Mouse (Mus musculus) CD4-positive helper T cell, adult 2 months (primary cell): ENCODE measurements around the gene Atp6v1c2.

Source experiments
- DNase-seq: peaks from one replicate; pipeline ENCODE4 v3.0.0-alpha.2; 2012; ENCODE audit warnings: low read depth, missing footprints, low spot score

The Atp6v1c2 gene

DNA sequence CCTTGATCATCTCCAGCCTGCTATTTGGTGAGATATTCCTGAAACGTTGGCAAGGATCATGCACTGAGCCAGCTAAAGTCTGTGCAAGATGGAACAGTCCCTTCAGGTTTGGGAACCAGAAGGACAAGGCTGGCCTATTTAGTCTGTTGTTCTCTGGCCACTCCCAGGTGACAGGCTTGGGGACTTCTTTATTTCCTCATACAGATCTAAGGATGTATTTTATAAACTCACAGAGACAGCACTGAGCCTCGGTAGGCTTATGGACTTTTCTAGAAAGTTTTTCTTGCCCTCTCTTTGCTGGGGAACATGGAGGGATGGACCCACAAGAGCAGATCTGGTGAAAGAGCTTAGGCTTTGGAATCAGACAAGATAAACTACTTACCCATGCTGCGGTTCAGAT, at the start of gene Atp6v1c2:
Gene Atp6v1c2, minus strand, starts transcription at position 101 of the 400 bp plus-strand sequence.
- no peak for DNase-seq

DNA sequence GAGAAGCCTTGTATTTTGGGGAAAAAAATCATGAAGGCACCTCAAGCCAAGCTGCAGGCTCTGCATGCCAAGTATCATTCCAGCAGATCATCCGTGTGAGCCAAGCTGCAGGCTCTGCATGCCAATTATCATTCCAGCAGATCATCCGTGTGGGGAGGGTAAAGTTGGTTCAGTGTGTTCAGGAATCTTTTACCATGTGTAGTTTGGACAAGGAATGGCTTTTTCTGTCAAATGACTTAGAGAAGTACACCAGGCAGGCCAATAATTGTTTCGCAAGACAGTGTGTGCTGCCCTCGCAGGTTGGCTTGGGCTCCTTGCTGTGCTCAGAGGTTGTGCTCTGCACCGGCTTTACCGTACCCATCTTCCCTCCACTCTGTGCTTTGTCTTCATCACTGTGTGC, 47.4 kb upstream of the Atp6v1c2 start:
- no peak for DNase-seq

DNA sequence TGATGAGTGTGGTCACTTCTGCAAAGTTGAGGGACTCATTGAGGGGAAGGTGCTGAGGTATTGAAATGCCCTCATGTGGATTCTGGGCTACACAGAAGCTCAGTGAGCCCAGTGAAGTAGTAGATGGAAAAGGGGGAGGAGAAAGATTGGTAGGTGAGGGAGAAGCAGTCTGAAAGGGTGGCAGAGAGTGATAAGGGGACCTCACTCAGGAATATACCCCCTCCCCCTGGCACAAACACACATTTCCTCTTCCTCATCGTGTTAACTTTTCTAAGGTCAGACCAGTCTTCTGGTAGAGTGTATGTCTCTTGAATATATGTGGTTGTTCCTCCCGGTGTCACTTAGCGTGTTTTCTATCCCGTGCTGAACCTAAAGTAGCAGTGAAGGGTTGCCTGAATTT, 46.1 kb upstream of the Atp6v1c2 start:
- no peak for DNase-seq

DNA sequence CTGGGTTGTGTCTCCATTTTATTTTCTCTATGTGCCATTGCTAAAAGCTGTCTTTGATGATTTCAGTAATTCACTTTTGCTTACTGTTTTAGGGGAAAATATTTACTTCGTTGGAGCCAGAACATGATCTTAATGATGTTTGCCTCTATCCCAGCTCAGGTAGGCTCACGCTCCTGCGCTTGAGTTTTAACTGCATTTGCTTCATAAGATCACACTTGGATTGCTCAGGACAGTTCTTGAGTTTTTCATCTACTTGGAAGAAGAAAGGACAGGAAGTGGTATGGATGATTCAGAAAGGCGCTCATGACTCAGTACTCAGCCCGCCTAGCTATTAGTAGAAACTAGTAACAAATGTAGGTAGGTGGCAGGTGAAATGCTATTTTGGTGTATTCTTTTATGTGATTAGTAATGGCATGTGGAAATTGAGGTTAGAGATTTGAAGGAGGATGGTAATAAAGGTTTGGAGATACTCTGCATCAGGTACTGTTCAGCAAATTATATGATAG, 44.4 kb upstream of the Atp6v1c2 start:
- peak; percentile 74 for DNase-seq

DNA sequence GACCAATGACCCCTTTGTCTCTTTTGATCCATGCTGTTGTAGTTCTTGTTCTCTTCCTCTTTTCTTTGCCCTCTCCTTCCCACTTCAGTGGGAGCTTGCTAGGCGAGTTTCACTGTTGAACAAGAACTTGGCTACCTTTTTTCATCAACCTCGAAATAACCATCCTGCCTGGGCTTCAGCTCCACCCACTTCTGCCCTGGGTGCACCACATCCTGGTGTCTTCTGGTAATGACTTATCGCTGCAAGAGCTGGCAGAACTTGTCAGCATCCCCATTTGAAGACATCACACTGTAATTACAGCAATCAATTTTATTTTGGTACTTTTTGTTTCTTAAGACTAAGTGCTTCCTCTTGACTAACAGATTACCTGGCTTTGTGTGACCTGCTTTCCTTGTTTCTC, 43.5 kb upstream of the Atp6v1c2 start:
- DNase-seq, result peak; percentile 79

DNA sequence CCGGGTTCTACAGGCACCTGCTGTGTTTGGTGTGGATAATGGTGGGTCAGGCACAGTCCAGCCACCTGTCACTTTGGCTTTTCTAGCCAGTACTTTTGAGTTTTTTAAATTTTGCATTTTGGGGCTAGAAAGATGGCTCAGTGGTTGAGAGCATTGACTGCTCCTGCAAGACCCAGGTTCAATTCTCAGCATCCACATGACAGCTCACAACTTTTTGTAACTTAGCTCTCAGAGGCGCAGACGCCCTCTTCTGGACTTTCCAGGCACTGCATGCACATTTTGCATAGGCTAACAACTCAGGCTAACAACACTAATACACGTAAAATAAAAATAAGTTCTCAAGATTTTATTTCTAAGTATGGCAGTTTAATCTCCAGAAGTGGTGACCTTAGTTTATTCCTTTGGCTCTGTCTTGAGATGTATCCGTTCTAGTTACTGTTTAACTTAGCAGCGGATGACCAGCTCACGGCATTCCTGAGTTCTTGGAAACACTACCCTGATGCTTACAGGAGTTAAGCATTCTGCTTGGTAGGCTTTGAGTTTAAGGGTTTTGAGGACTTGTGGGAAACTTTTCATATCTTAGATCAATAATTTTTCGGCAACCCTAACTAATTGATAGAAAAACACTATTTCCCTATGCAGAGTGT, 42.6 kb upstream of the Atp6v1c2 start:
- peak; percentile 38 for DNase-seq

DNA sequence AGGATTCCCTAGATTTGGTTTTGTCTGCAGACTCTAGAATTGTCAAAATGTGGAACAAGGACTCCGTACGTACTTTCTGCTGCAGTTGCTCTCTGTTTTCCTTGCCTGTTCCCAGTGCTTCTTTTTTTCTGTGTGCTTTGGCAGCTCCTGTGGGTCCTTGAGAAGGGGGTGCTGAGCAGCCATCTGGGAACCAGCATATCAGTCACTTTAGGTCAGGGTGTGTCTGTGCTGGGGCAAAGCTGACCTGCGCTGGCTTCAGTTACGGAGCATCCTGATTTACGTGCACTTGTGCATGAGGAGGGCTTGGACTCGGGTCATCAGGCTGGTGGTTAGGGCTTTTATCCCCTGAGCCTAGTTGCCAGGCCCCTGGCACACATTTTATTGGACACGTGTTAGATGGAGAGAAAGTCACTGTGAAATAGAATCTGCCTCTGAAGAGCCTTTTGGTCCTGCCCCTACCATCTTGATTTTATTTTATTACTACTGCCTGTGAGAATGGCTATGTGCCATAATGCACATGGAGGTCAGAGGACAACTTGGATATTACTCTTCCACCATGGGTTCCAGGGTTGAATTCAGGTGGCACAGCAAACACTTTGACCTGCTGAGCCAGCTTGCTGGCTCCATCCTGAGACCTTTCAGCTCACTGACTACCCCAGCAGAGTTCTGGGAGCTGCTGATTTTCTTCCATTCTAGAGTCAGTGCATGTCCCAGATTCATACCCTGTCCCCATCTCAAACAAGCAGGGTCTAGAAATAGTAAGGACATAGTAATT, 40.6 kb upstream of the Atp6v1c2 start:
- no peak for DNase-seq

DNA sequence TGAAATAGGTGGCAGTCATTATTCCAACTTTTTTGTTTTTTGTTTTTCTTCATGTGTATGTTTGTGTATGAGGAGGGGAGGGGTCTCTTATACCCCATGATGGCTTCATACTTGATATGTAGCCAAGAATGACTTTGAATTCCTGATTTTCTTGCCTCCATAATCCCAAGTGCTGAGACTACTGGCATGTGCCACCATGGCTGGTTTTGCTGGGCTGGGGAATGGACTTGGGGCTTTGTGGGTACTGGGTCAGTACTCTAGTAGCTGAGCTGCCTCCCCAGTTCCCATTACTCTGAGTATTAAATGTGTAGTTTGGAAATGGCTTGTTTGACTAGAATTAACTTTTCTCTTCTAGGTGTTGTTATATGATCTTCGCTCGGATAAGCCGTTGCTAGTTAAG, 40.0 kb upstream of the Atp6v1c2 start:
- no peak for DNase-seq

DNA sequence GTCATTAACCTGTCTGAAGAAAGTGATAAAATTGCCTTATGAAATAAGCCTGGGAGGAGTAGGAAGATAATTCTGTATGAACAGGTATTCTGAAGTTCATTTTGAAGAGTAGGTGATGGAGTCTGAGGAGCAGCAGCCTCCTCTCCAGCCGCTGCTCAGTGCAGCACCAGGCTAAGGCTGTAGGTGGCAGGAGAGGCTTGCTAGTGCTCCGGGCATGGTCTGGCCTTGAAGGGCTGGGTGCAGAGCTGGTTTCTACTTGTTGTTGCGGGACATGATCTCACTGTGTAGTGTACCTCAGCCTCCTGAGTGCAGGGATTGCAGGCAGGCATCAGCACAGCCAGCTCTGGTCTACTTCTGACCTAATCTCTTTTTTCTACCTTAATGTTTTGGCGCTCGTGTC, 37.8 kb upstream of the Atp6v1c2 start:
- DNase-seq, result peak; percentile 66

DNA sequence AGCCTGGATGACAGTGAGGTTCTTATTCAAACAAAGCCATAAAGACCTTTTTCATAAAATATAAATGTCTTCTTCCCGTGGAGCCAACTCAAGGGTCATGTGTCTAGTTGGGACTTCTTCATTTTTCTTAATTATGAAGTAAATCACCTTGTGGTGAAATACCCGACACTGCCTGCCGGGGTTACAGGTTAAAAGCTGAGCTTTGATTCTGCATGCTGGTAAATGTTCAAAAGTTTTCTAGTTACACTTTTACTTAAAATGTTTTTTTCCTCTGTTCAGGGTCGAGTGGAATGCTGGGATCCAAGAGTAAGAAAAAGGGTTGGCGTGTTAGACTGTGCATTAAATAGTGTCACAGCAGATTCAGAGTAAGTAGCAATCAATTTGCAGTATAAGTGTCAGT, 33.2 kb upstream of the Atp6v1c2 start:
- no peak for DNase-seq

DNA sequence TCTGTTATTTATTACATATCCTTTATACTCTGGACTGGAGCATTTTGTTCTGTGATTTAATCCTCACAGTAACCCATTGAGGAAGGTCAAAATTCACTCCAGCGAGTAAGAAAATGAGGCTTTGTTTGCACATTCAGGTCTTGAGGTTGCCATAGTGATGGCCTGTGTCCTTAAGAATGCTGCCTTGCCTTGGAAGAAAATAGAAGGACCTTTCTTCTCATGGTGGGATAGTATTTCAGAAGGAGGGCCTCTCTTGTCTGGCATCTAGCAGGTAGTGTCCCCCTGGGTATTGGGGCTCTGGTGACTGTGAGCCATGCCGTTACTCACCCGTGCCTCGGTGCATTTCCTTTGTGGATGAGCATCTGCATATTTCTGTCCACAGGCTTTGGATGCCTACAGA, 31.5 kb upstream of the Atp6v1c2 start:
- DNase-seq, result no peak

DNA sequence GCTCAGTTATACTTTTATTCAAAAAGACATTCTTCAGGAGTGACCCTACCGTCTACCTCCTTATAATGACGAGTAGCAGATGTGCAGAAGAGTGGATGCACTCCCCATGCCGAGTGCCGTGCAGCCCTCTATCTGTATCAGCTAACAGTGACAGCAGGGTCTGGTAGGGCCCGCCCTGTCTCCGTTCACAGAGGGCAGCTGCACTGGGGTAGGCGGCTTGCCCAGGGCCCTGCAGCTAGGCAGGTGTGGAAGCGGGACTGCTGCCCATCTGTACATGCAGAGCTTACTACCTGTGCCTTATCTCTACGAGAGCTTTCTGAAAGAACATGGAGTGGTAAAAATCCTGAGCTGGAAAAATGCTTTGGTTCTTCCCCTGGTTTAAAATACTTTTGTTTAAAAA, 30.9 kb upstream of the Atp6v1c2 start:
- DNase-seq, result no peak

DNA sequence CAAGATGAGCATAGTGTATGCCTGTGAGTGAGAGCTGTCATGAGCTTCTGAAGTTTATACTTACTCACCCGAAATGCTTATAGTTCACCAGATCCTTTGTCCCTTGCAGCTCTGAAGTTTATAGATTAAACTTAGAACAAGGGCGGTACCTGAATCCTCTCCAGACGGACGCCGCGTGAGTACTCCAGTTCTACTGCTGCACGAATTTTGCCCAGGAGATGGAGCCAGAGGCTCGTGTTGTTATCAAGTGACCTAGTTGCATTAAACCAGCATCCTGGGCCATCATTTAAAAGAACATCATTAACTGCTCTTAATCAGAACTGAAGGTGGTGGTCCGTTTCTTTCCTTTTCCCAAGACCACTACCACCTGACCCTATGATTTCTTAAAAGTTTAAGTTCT, 29.8 kb upstream of the Atp6v1c2 start:
- no peak for DNase-seq

DNA sequence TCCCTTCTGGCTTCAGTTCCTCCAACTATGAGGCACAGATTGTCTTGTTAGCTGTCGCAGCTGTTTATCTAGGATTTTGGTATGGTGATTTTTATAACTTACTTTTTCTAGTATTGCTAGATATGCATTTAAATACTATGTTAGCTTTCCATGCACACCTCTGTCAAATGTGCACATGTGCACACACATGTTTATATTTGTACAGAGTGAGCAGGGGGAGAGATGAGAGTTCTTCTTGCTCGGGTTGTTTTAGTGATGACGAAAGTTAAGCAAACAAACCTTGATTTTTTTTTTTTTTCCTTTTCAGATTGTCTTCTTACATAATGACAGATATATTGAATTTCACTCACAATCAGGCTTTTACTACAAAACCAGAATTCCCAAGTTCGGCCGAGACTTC, 28.6 kb upstream of the Atp6v1c2 start:
- no peak for DNase-seq

DNA sequence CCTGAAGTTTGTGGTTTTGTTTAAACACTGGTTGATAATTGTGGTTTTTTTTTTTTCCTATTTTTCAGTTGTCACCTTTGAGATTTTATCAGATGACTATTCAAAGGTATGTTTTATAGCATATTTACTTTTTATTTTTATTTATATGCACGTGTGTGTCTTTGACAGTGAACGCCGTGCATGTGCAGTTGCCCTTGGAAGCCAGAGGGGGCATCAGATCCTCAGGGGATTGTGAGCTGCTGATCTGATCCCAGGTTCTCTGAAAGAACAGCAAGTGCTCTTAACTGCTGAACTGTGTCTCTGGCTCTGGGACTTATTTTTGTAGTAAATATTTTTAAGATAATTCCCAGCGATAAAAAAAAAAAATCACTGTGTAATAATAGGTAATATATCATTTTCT, 27.7 kb upstream of the Atp6v1c2 start:
- no peak for DNase-seq

DNA sequence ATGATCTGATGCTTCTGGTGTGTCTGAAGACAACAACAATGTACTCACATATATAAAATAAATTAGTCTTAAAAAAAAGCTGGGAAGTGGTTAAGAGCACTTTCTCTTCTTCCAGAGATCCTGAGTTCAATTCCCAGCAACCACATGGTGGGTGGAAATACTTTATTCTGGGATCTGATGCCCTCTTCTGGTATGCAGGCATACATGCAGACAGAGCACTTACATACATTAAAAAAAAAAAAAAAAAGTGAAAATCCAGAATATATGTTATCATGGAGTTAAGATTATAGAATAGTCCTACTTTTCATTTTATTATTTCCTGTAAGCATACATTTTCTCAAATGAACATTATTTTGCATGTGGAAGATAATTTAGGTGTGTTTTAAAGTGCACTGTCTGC, 20.9 kb upstream of the Atp6v1c2 start:
- DNase-seq, result no peak

DNA sequence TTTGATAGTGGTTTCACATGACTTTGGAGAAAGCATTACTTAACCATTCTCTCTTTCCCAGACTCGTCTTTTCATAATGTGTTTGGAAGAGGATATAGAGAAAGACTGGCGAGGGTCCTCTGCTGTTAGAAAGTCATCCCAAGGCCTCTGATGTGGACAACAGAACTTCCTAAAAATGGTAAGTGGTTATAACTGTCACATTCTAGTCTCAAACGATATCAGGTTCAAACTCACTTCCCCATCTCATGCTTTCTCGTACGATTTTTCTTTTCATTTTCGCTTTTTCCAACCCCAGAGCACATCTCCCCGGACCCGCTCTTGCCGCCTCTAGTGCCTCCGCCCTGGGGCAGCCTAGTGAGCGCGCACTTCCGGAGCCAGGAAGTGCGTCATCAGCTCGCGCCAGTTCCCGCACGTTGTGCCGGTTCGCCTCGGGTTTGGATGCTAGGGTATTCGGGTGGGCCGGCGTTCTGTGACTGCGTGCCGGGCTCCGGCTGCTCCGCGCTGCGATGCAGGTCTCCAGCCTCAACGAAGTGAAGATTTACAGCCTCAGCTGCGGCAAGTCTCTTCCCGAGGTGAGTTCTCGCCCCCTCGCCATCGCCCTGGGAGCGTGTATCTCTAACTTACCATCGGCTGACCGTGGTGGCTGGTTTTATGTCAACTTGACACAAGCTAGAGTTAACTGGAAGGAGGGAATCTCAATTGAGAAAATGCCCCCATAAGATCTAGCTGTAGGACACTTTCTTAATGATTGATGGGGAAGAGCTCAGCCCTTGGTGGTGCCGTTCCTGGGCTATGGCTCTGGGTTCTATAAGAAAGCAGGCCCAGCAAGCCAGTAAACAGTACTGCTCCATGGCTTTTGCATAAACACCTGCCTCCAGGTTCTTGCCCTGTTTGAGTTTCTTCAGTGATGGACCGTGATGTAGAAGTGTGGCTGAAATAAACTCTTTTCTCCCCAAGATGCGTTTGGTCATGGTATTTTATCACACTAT, 19.2 kb upstream of the Atp6v1c2 start, which contains the start of gene Nol10:
Gene Nol10, plus strand, starts transcription at position 411 of the 989 bp plus-strand sequence.
- peak; percentile 94 for DNase-seq

DNA sequence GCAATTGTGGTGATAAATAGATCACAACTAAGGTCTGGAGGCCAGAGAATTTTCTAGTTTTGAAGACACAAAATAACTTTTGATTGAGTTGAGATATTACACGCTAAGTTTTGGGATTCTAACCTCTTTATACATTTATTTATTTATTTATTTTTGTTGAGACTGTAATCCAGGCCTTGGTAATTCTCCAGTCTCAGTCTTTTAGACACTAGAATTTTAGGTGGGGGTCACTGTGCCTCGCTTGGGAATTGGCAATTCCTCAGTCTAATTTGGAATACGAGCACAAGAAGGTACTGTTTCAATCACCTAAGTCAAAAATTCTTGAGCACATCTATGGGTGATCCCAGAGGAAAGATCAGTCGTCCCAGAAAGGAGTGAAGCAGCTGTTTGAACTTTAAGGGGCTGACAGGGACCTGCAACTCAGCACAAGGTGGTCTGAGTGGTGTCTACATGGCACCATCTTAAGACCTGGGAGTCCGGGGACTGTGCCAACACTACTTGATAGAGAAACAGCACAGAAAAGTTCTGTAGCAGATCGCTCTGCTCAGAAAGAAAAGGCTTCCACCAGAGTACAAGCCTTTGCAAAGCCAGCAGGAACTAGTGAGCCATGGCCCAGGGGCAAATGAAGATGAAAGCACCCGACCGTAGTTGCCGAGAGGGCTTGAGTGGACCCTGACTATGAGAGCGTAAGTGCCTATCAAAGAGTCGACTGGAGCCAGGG, 18.3 kb upstream of the Atp6v1c2 start:
- DNase-seq, result no peak

DNA sequence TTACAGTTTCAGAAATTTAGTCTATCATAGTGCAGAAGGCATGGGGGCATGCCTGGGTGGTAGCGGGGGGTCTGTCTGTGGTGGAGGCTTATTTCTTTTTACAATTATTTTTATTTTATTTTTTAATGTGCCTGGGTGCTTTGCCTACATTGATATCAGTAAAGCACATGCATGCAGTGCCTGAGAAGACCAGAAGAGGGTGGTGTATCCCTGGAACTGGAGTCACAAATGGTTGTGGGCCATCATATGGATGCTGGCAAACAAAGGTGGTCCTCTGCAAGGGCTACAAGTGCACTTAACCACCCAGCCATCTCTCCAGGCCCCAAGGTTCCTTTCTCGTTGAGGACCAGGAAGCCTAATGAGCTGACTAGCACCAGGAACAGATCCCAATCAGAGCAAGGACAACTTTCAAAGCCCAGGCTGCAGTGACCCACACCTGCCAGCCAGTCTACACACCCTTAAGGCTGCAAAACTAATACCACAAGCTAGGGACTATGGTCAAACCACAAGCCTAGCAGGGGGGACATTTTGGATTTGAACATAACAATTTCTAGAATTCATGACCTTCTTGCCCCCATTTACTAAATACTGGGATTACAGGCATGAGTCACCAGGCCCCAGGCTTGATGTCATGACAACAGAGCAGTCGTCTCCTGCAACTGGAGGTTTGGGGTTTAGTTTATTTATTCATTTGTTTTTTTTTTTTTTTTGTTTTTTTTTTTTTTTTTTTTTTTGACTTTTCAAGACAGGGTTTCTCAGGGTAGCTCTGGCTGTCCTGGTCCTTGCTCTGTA, 10.2 kb upstream of the Atp6v1c2 start:
- no peak for DNase-seq

DNA sequence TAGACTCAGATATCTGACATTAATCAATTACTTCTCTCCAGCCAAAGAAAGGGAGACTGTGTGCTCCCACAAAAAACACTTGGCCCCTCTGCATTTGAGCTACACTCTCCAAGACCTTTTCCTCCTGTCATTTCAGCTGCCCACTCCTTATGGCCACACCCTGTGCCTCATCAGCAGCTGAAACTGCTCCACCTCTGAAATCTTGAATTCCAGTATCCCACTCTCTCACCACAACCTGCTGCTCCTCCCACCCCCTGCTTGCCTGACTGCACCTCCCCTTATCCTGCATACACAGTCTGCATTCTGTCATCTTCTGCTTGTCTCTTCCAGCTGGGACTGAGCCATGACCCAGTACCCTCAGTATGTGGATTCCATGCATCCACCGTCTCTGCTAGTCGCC, 9.2 kb upstream of the Atp6v1c2 start:
- DNase-seq, result no peak
